Mouse (Mus musculus) sigmoid colon, adult 10 weeks (tissue): Measurements from ENCODE around the gene Thumpd2. TPM values are rescaled to one million over a fixed set of nuclear protein-coding genes. Genes with fewer than 3 reads are reported as not detected.

Experiments used
- polyA plus RNA-seq: library from polyadenylated mRNA; stranded (reverse); fragments of 350-450 nt; fragmentation: Illumina TruSeq; extraction: RNeasy Lipid Tissue Mini Kit (QIAGEN cat#74804); gene quantifications from one replicate; pipeline ENCODE4 v1.2.3, GENCODE M21; 2014; ENCODE audit warnings: low read depth, low replicate concordance

Gene Thumpd2
- 4.4 TPM for polyA plus RNA-seq

GRCm38 (mm10) chr17:81064979-81065311 lies at the start of gene Thumpd2:
TSS of gene Thumpd2 (minus strand) at chr17:81065082.

Other genes with a start within 250 kb of the Thumpd2 start
- not detected for gene Tmem178, start 120.5 kb downstream of the Thumpd2 start, polyA plus RNA-seq